ENCODE assay signal across 8 mouse cellular contexts in genomic region chr10:79958140-79958816, GRCm38 (mm10). TPM values are rescaled to one million over a fixed set of nuclear protein-coding genes. Genes with fewer than 3 reads are reported as not detected.
DNase-seq lines count a peak whose midpoint lies in the region; ATAC-seq and TF ChIP-seq lines count a peak whose summit lies in the region.

No protein-coding gene starts in this region.

- peaks cover 23% of the 10 kb centered on the region for H3K36me3 ChIP-seq in limb, embryonic 13.5 days

- 11% methylated on average over 21 of the region's 21 CpGs for WGBS in limb, embryonic 13.5 days

- DNase-seq in 3134 (ENCODE audit: extremely low read depth, insufficient read length, low spot score) (peak; percentile 65), WW6 (ENCODE audit: low read depth, low spot score) (peak; percentile 65)
- DNase-seq in gastrocnemius, postnatal 4 days (ENCODE audit: low spot score in 2 of 2), result peak; percentile 70 to 81
- peak; percentile 91 for DNase-seq in kidney, adult 18-20 months
- peak; percentile 80 to 87 for DNase-seq in spleen, postnatal 36 days (ENCODE audit: low spot score in 2 of 2)

- no peak for TF ChIP-seq POLR2A in cortical plate, adult 2 months (IDR thresholded peaks at IDR 0.05; ENCODE audit: extremely low read depth, insufficient read depth, low read length)

- H3K9me3 ChIP-seq in limb, embryonic 13.5 days, result no peaks in the 10 kb centered on the region

- no peak overlapping the region for H3K27ac ChIP-seq in cortical plate, adult 2 months (ENCODE audit: insufficient read depth, low read length)
- no peak overlapping the region for H3K27ac ChIP-seq in limb, embryonic 13.5 days

- H3K4me1 ChIP-seq in cortical plate, adult 2 months (ENCODE audit: control insufficient read depth, insufficient read depth, low read length), result 0 out of 2 replicates have a peak, but pooled peaks cover 2% of the 10 kb centered on the region
- H3K4me1 ChIP-seq in limb, embryonic 13.5 days, result peaks cover 23% of the 10 kb centered on the region

- H3K27me3 ChIP-seq in limb, embryonic 13.5 days, result no peaks in the 10 kb centered on the region

- H3K4me2 ChIP-seq in limb, embryonic 13.5 days (replicated peaks), result peak overlapping the region; percentile 23

- ATAC-seq in limb, embryonic 13.5 days (ENCODE audit: low FRiP score, low read depth), result no peak
- ATAC-seq in monocyte, adult 5-6 weeks (replicated peaks; ENCODE audit: insufficient number of reproducible peaks, low FRiP score, low TSS enrichment, poor library complexity, severe bottlenecking), result peak; percentile 68

- H3K4me3 ChIP-seq in cortical plate, adult 2 months (ENCODE audit: insufficient read depth, low read length), result no peak overlapping the region
- H3K4me3 ChIP-seq in limb, embryonic 13.5 days, result 0 out of 2 replicates have a peak overlapping the region, but pooled peaks have one; percentile 2

- no peak overlapping the region for H3K9ac ChIP-seq in limb, embryonic 13.5 days

- TF ChIP-seq CTCF in cortical plate, adult 2 months (IDR thresholded peaks at IDR 0.05; ENCODE audit: extremely low read depth, insufficient read depth, low read length), result peak; percentile 90

RNA-seq across cellular contexts. Expression of gene Wdr18, which starts 1.7 kb away (rescaled TPM):
- 60.9 and 63.2 TPM in 2 replicates for polyA plus RNA-seq in cortical plate, adult 2 months (2012; rRNA removed)
- 10 to 100 TPM; 27.7 to 28.3 TPM for total RNA-seq in gastrocnemius, postnatal 4 days (2021)
- polyA plus RNA-seq in limb, embryonic 13.5 days (2015; fragmentation: Nextera tagmentation; extraction: Ambion mirVana), result 105 and 106 TPM in 2 replicates
- 7.8 to 14.2 TPM (median 8.8 TPM) in 3 replicates for total RNA-seq in monocyte, adult 5-6 weeks (2017)

RNA-seq across cellular contexts. Expression of gene Grin3b, which starts 12.2 kb away (rescaled TPM):
- 0.21 and 0.40 TPM in 2 replicates for polyA plus RNA-seq in cortical plate, adult 2 months (2012; rRNA removed)
- total RNA-seq in gastrocnemius, postnatal 4 days (2021), result under 1 TPM; 0.10 to 0.27 TPM
- polyA plus RNA-seq in limb, embryonic 13.5 days (2015; fragmentation: Nextera tagmentation; extraction: Ambion mirVana), result 0.41 and 0.73 TPM in 2 replicates
- not detected in 3 replicates for total RNA-seq in monocyte, adult 5-6 weeks (2017)

RNA-seq across cellular contexts. Expression of gene Tmem259, which starts 25.9 kb away (rescaled TPM):
- polyA plus RNA-seq in cortical plate, adult 2 months (2012; rRNA removed), result 168 and 183 TPM in 2 replicates
- total RNA-seq in gastrocnemius, postnatal 4 days (2021), result 100 to 1,000 TPM; 109 to 119 TPM
- polyA plus RNA-seq in limb, embryonic 13.5 days (2015; fragmentation: Nextera tagmentation; extraction: Ambion mirVana), result 16.0 and 19.5 TPM in 2 replicates
- 49.0 to 80.6 TPM (median 59.1 TPM) in 3 replicates for total RNA-seq in monocyte, adult 5-6 weeks (2017)

RNA-seq across cellular contexts. Expression of gene Cnn2, which starts 30.1 kb away (rescaled TPM):
- polyA plus RNA-seq in cortical plate, adult 2 months (2012; rRNA removed), result 8.0 and 9.0 TPM in 2 replicates
- 10 to 100 TPM; 51.0 to 55.0 TPM for total RNA-seq in gastrocnemius, postnatal 4 days (2021)
- polyA plus RNA-seq in limb, embryonic 13.5 days (2015; fragmentation: Nextera tagmentation; extraction: Ambion mirVana), result 287 and 299 TPM in 2 replicates
- 210 to 295 TPM (median 228 TPM) in 3 replicates for total RNA-seq in monocyte, adult 5-6 weeks (2017)

RNA-seq across cellular contexts. Expression of gene Arid3a, which starts 31.4 kb away (rescaled TPM):
- 3.1 and 3.2 TPM in 2 replicates for polyA plus RNA-seq in cortical plate, adult 2 months (2012; rRNA removed)
- 1 to 10 TPM; 4.5 to 4.9 TPM for total RNA-seq in gastrocnemius, postnatal 4 days (2021)
- 5.5 and 6.2 TPM in 2 replicates for polyA plus RNA-seq in limb, embryonic 13.5 days (2015; fragmentation: Nextera tagmentation; extraction: Ambion mirVana)
- 35.3 to 38.9 TPM (median 36.8 TPM) in 3 replicates for total RNA-seq in monocyte, adult 5-6 weeks (2017)
